Mouse (Mus musculus) liver, embryonic 16.5 days (tissue): ENCODE data around the gene Hoxb4. TPM values are rescaled to one million over a fixed set of nuclear protein-coding genes. Genes with fewer than 3 reads are reported as not detected.

Experiments
- ATAC-seq: fragments of 200-750 bp; cut with Nextera tagmentation; 2 replicates; pipeline ENCODE4 v1.8.0; 2017; ENCODE audit warnings: low read depth, mild to moderate bottlenecking, moderate number of reproducible peaks, moderate library complexity
- H3K27ac ChIP-seq: fragments of 300-500 bp; sonication (generic); 2 replicates; pipeline ENCODE4 v1.5.1; 2014; ENCODE audit warnings: mild to moderate bottlenecking, low read length
- H3K27me3 ChIP-seq: fragments of 300-500 bp; sonication (generic); 2 replicates; pipeline ENCODE4 v1.6.1; 2014; ENCODE audit warnings: low read depth, low read length, mixed read lengths; ENCODE audit not compliant: control insufficient read depth, insufficient read depth
- H3K36me3 ChIP-seq: fragments of 300-500 bp; sonication (generic); 2 replicates; pipeline ENCODE4 v1.6.1; 2014; ENCODE audit warnings: mild to moderate bottlenecking; ENCODE audit not compliant: control insufficient read depth, insufficient read depth
- H3K4me1 ChIP-seq: fragments of 300-500 bp; sonication (generic); 2 replicates; pipeline ENCODE4 v1.6.1; 2014; ENCODE audit warnings: low read depth, low read length, mixed read lengths; ENCODE audit not compliant: control insufficient read depth
- H3K4me2 ChIP-seq: fragments of 300-500 bp; sonication (generic); 2 replicates; pipeline ENCODE4 v1.6.1; 2014; ENCODE audit warnings: low read depth, low read length, mixed read lengths
- H3K4me3 ChIP-seq: fragments of 300-500 bp; sonication (generic); 2 replicates; pipeline ENCODE4 v1.5.1; 2014; ENCODE audit warnings: low read depth, mild to moderate bottlenecking, low read length
- H3K9ac ChIP-seq: fragments of 300-500 bp; sonication (generic); 2 replicates; pipeline ENCODE4 v1.6.1; 2014; ENCODE audit warnings: low read depth, low read length
- H3K9me3 ChIP-seq: fragments of 300-500 bp; sonication (generic); replicated peaks from 2 replicates; pipeline ENCODE4 v1.6.1; 2016; ENCODE audit warnings: low read length; ENCODE audit not compliant: control insufficient read depth
- whole genome bisulfite sequencing: fragments of 180-500 bp; shearing (Covaris S2); extraction: QIAGEN DNeasy Blood & Tissue Kit; methylation state at CpG from one replicate; pipeline ENCODE4 v1.1.7; 2014; ENCODE audit not compliant: insufficient replicate concordance; 5-methylcytosine and 5-hydroxymethylcytosine counted together
- polyA plus RNA-seq: library from polyadenylated mRNA; unstranded; fragments of >200 nt; fragmentation: Nextera tagmentation; extraction: Ambion mirVana; gene quantifications from 2 replicates; pipeline ENCODE4 v1.2.1, GENCODE M21; 2015

The Hoxb4 gene
- polyA plus RNA-seq, 1 experiment from 2014 or later = 0.08 TPM

GRCm38 (mm10) chr11:96297428-96297827 is 20.6 kb upstream of the Hoxb4 start:
- Histone ChIP-seq H3K4me2 (no peak overlapping the region), H3K27ac (no peak overlapping the region)
- no peak for ATAC-seq

GRCm38 (mm10) chr11:96297968-96298635 is 20.0 kb upstream of the Hoxb4 start:
- H3K27me3 ChIP-seq = peaks cover 100% of the 10 kb centered on the region
- no peak for ATAC-seq
- no peak overlapping the region for H3K9ac ChIP-seq
- H3K4me1 ChIP-seq = no peaks in the 10 kb centered on the region
- no peak overlapping the region for H3K27ac ChIP-seq
- no peaks in the 10 kb centered on the region for H3K9me3 ChIP-seq
- no peaks in the 10 kb centered on the region for H3K36me3 ChIP-seq
- no peak overlapping the region for H3K4me3 ChIP-seq
- H3K4me2 ChIP-seq = no peak overlapping the region
- 19% methylated on average over 11 of the region's 11 CpGs for WGBS

More at GRCm38 (mm10) chr11:96297428-96297827, 20.6 kb upstream of the Hoxb4 start:
- Histone ChIP-seq H3K9ac (no peak overlapping the region), H3K4me1 (no peaks in the 10 kb centered on the region), H3K9me3 (no peaks in the 10 kb centered on the region), H3K27me3 (peaks cover 100% of the 10 kb centered on the region), H3K4me3 (no peak overlapping the region), H3K36me3 (no peaks in the 10 kb centered on the region)
- WGBS = 22% methylated on average over 3 of the region's 3 CpGs

- ATAC-seq = no peak
- H3K9ac ChIP-seq = no peak overlapping the region
- WGBS = under 1% methylated on average over 66 of the region's 66 CpGs
Observed at GRCm38 (mm10) chr11:96298895-96299667, 19.0 kb upstream of the Hoxb4 start.

GRCm38 (mm10) chr11:96299781-96300180 is 18.3 kb upstream of the Hoxb4 start:
- H3K9ac ChIP-seq = no peak overlapping the region
- no peaks in the 10 kb centered on the region for H3K36me3 ChIP-seq
- no peak overlapping the region for H3K4me2 ChIP-seq
- ATAC-seq = no peak
- H3K27me3 ChIP-seq = peaks cover 100% of the 10 kb centered on the region
- no peaks in the 10 kb centered on the region for H3K9me3 ChIP-seq
- H3K4me3 ChIP-seq = no peak overlapping the region
- 3% methylated on average over 9 of the region's 9 CpGs for WGBS
- no peaks in the 10 kb centered on the region for H3K4me1 ChIP-seq
- H3K27ac ChIP-seq = no peak overlapping the region

More at GRCm38 (mm10) chr11:96298895-96299667, 19.0 kb upstream of the Hoxb4 start:
- Histone ChIP-seq H3K36me3 (no peaks in the 10 kb centered on the region), H3K4me2 (peak overlapping the region; percentile 20; the same call in 1 of the 2 replicates), H3K27me3 (peaks cover 100% of the 10 kb centered on the region), H3K9me3 (no peaks in the 10 kb centered on the region), H3K4me1 (no peaks in the 10 kb centered on the region), H3K27ac (no peak overlapping the region), H3K4me3 (peak overlapping the region; percentile 11; the same call in 1 of the 2 replicates)

- Histone ChIP-seq H3K36me3 (no peaks in the 10 kb centered on the region), H3K4me2 (no peak overlapping the region), H3K4me3 (no peak overlapping the region), H3K9ac (no peak overlapping the region), H3K4me1 (no peaks in the 10 kb centered on the region), H3K27me3 (peaks cover 100% of the 10 kb centered on the region), H3K27ac (no peak overlapping the region), H3K9me3 (no peaks in the 10 kb centered on the region)
- no peak for ATAC-seq
- 2% methylated on average over 35 of the region's 35 CpGs for WGBS
Observed at GRCm38 (mm10) chr11:96300354-96301063, 17.6 kb upstream of the Hoxb4 start.

- H3K9ac ChIP-seq = no peak overlapping the region
- no peaks in the 10 kb centered on the region for H3K4me1 ChIP-seq
- WGBS = 13% methylated on average over 10 of the region's 10 CpGs
- no peak for ATAC-seq
- no peaks in the 10 kb centered on the region for H3K9me3 ChIP-seq
- H3K4me2 ChIP-seq = no peak overlapping the region
- H3K36me3 ChIP-seq = no peaks in the 10 kb centered on the region
- H3K27ac ChIP-seq = no peak overlapping the region
- no peak overlapping the region for H3K4me3 ChIP-seq
- peaks cover 100% of the 10 kb centered on the region for H3K27me3 ChIP-seq
Observed at GRCm38 (mm10) chr11:96301064-96301431, 17.0 kb upstream of the Hoxb4 start.

- H3K9ac ChIP-seq = no peak overlapping the region
- H3K4me3 ChIP-seq = no peak overlapping the region
- H3K27me3 ChIP-seq = peaks cover 100% of the 10 kb centered on the region
- H3K27ac ChIP-seq = no peak overlapping the region
- ATAC-seq = no peak
- 12% methylated on average over 15 of the region's 15 CpGs for WGBS
- no peaks in the 10 kb centered on the region for H3K36me3 ChIP-seq
- H3K4me2 ChIP-seq = no peak overlapping the region
- no peaks in the 10 kb centered on the region for H3K9me3 ChIP-seq
- no peaks in the 10 kb centered on the region for H3K4me1 ChIP-seq
Observed at GRCm38 (mm10) chr11:96301837-96302236, 16.2 kb upstream of the Hoxb4 start.

GRCm38 (mm10) chr11:96302381-96303150 is 15.5 kb upstream of the Hoxb4 start:
- H3K27ac ChIP-seq = no peak overlapping the region
- no peak overlapping the region for H3K4me2 ChIP-seq
- no peak overlapping the region for H3K4me3 ChIP-seq
- 27% methylated on average over 23 of the region's 23 CpGs for WGBS
- peaks cover 99% of the 10 kb centered on the region for H3K27me3 ChIP-seq
- H3K4me1 ChIP-seq = no peaks in the 10 kb centered on the region
- H3K36me3 ChIP-seq = no peaks in the 10 kb centered on the region
- ATAC-seq = no peak
- no peaks in the 10 kb centered on the region for H3K9me3 ChIP-seq
- no peak overlapping the region for H3K9ac ChIP-seq
